Mouse (Mus musculus): ENCODE data around the gene Hdac4. TPM values are rescaled to one million over a fixed set of nuclear protein-coding genes. Genes with fewer than 3 reads are reported as not detected.
A peak's percentile ranks its signal among the peaks of the same experiment; 100 is the strongest.

Hdac4 gene
- polyA plus RNA-seq, 1 experiment from 2014 or later: 23.9 TPM

- no peaks in the 10 kb centered on the region for H3K9me3 ChIP-seq (replicated peaks; ENCODE audit: control insufficient read depth, low read length)
- H3K4me2 ChIP-seq (ENCODE audit: low read depth, low read length): no peak overlapping the region
- H3K27ac ChIP-seq (replicated peaks; ENCODE audit: low read depth, low read length): no peak overlapping the region
- no peaks in the 10 kb centered on the region; the same call in 1 of the 2 replicates for H3K36me3 ChIP-seq (replicated peaks; ENCODE audit: control insufficient read depth, insufficient read depth, low read depth, low read length)
- DNase-seq (ENCODE audit: low spot score) (no peak), ATAC-seq (replicated peaks; ENCODE audit: insufficient number of reproducible peaks, low FRiP score, low TSS enrichment, low read depth) (no peak)
- H3K9ac ChIP-seq (replicated peaks; ENCODE audit: low read length): no peak overlapping the region
- no peak overlapping the region for H3K4me3 ChIP-seq (ENCODE audit: low read depth, low read length)
- no peaks in the 10 kb centered on the region for H3K27me3 ChIP-seq (ENCODE audit: control insufficient read depth, insufficient read depth, low read length)
- 82% methylated on average over 7 of the region's 7 CpGs for WGBS
- H3K4me1 ChIP-seq (ENCODE audit: control insufficient read depth, insufficient read depth, low read length): no peaks in the 10 kb centered on the region
Measured at GRCm38 (mm10) chr1:91922235-91923152, 273.0 kb downstream of the Hdac4 start.

- Histone ChIP-seq H3K9me3 (replicated peaks; ENCODE audit: control insufficient read depth, low read length) (no peaks in the 10 kb centered on the region), H3K4me2 (ENCODE audit: low read depth, low read length) (no peak overlapping the region), H3K27me3 (ENCODE audit: control insufficient read depth, insufficient read depth, low read length) (no peaks in the 10 kb centered on the region), H3K4me1 (ENCODE audit: control insufficient read depth, insufficient read depth, low read length) (no peaks in the 10 kb centered on the region), H3K9ac (replicated peaks; ENCODE audit: low read length) (no peak overlapping the region), H3K4me3 (ENCODE audit: low read depth, low read length) (no peak overlapping the region), H3K27ac (replicated peaks; ENCODE audit: low read depth, low read length) (no peak overlapping the region), H3K36me3 (replicated peaks; ENCODE audit: control insufficient read depth, insufficient read depth, low read depth, low read length) (no peaks in the 10 kb centered on the region)
- DNase-seq (ENCODE audit: low spot score) (no peak), ATAC-seq (replicated peaks; ENCODE audit: insufficient number of reproducible peaks, low FRiP score, low TSS enrichment, low read depth) (no peak)
- WGBS: 82% methylated on average over 4 of the region's 4 CpGs
Measured at GRCm38 (mm10) chr1:91921702-91922101, 273.8 kb downstream of the Hdac4 start.

GRCm38 (mm10) chr1:91921279-91921678 is 274.2 kb downstream of the Hdac4 start:
- Histone ChIP-seq H3K27ac (replicated peaks; ENCODE audit: low read depth, low read length) (no peak overlapping the region), H3K36me3 (replicated peaks; ENCODE audit: control insufficient read depth, insufficient read depth, low read depth, low read length) (no peaks in the 10 kb centered on the region), H3K9ac (replicated peaks; ENCODE audit: low read length) (no peak overlapping the region), H3K27me3 (ENCODE audit: control insufficient read depth, insufficient read depth, low read length) (no peaks in the 10 kb centered on the region), H3K4me1 (ENCODE audit: control insufficient read depth, insufficient read depth, low read length) (no peaks in the 10 kb centered on the region), H3K4me2 (ENCODE audit: low read depth, low read length) (no peak overlapping the region), H3K4me3 (ENCODE audit: low read depth, low read length) (no peak overlapping the region), H3K9me3 (replicated peaks; ENCODE audit: control insufficient read depth, low read length) (no peaks in the 10 kb centered on the region)
- ATAC-seq (replicated peaks; ENCODE audit: insufficient number of reproducible peaks, low FRiP score, low TSS enrichment, low read depth): no peak
- no peak for DNase-seq (ENCODE audit: low spot score)
- 78% methylated on average over 5 of the region's 5 CpGs for WGBS

GRCm38 (mm10) chr1:91920038-91920589 is 275.4 kb downstream of the Hdac4 start:
- Histone ChIP-seq H3K4me3 (ENCODE audit: low read depth, low read length) (no peak overlapping the region), H3K9ac (replicated peaks; ENCODE audit: low read length) (no peak overlapping the region; the same call in 1 of the 2 replicates), H3K4me1 (ENCODE audit: control insufficient read depth, insufficient read depth, low read length) (no peaks in the 10 kb centered on the region), H3K27me3 (ENCODE audit: control insufficient read depth, insufficient read depth, low read length) (no peaks in the 10 kb centered on the region), H3K27ac (replicated peaks; ENCODE audit: low read depth, low read length) (no peak overlapping the region), H3K4me2 (ENCODE audit: low read depth, low read length) (no peak overlapping the region), H3K9me3 (replicated peaks; ENCODE audit: control insufficient read depth, low read length) (no peaks in the 10 kb centered on the region), H3K36me3 (replicated peaks; ENCODE audit: control insufficient read depth, insufficient read depth, low read depth, low read length) (no peaks in the 10 kb centered on the region)
- WGBS: 37% methylated on average over 7 of the region's 7 CpGs
- 0 out of 2 replicates have a peak, but pooled peaks have one; percentile 44 for ATAC-seq (replicated peaks; ENCODE audit: insufficient number of reproducible peaks, low FRiP score, low TSS enrichment, low read depth)
- no peak for DNase-seq (ENCODE audit: low spot score)

- no peak overlapping the region for H3K27ac ChIP-seq (replicated peaks; ENCODE audit: low read depth, low read length)
- no peaks in the 10 kb centered on the region for H3K36me3 ChIP-seq (replicated peaks; ENCODE audit: control insufficient read depth, insufficient read depth, low read depth, low read length)
- H3K9ac ChIP-seq (replicated peaks; ENCODE audit: low read length): no peak overlapping the region
- H3K4me3 ChIP-seq (ENCODE audit: low read depth, low read length): no peak overlapping the region
- H3K27me3 ChIP-seq (ENCODE audit: control insufficient read depth, insufficient read depth, low read length): no peaks in the 10 kb centered on the region
- no peak for ATAC-seq (replicated peaks; ENCODE audit: insufficient number of reproducible peaks, low FRiP score, low TSS enrichment, low read depth)
- no peak for DNase-seq (ENCODE audit: low spot score)
- no peak overlapping the region for H3K4me2 ChIP-seq (ENCODE audit: low read depth, low read length)
- no peaks in the 10 kb centered on the region for H3K9me3 ChIP-seq (replicated peaks; ENCODE audit: control insufficient read depth, low read length)
- no peaks in the 10 kb centered on the region for H3K4me1 ChIP-seq (ENCODE audit: control insufficient read depth, insufficient read depth, low read length)
- WGBS: 85% methylated on average over 10 of the region's 10 CpGs
Measured at GRCm38 (mm10) chr1:91918257-91918800, 277.2 kb downstream of the Hdac4 start.

- Histone ChIP-seq H3K27me3 (ENCODE audit: control insufficient read depth, insufficient read depth, low read length) (no peaks in the 10 kb centered on the region), H3K4me2 (ENCODE audit: low read depth, low read length) (no peak overlapping the region), H3K9me3 (replicated peaks; ENCODE audit: control insufficient read depth, low read length) (no peaks in the 10 kb centered on the region), H3K36me3 (replicated peaks; ENCODE audit: control insufficient read depth, insufficient read depth, low read depth, low read length) (no peaks in the 10 kb centered on the region), H3K4me3 (ENCODE audit: low read depth, low read length) (no peak overlapping the region), H3K4me1 (ENCODE audit: control insufficient read depth, insufficient read depth, low read length) (no peaks in the 10 kb centered on the region), H3K9ac (replicated peaks; ENCODE audit: low read length) (no peak overlapping the region), H3K27ac (replicated peaks; ENCODE audit: low read depth, low read length) (no peak overlapping the region)
- DNase-seq (ENCODE audit: low spot score) (no peak), ATAC-seq (replicated peaks; ENCODE audit: insufficient number of reproducible peaks, low FRiP score, low TSS enrichment, low read depth) (no peak)
- 83% methylated on average over 2 of the region's 2 CpGs for WGBS
Measured at GRCm38 (mm10) chr1:91917596-91917995, 277.9 kb downstream of the Hdac4 start.

- DNase-seq (ENCODE audit: low spot score): no peak
Measured at GRCm38 (mm10) chr1:91915961-91916360, 279.5 kb downstream of the Hdac4 start.

GRCm38 (mm10) chr1:91914648-91915047 is 280.9 kb downstream of the Hdac4 start:
- Histone ChIP-seq H3K9ac (replicated peaks; ENCODE audit: low read length) (no peak overlapping the region), H3K4me1 (ENCODE audit: control insufficient read depth, insufficient read depth, low read length) (0 out of 2 replicates have a peak, but pooled peaks cover 2% of the 10 kb centered on the region), H3K4me3 (ENCODE audit: low read depth, low read length) (no peak overlapping the region), H3K27ac (replicated peaks; ENCODE audit: low read depth, low read length) (no peak overlapping the region), H3K4me2 (ENCODE audit: low read depth, low read length) (no peak overlapping the region), H3K27me3 (ENCODE audit: control insufficient read depth, insufficient read depth, low read length) (no peaks in the 10 kb centered on the region), H3K36me3 (replicated peaks; ENCODE audit: control insufficient read depth, insufficient read depth, low read depth, low read length) (no peaks in the 10 kb centered on the region), H3K9me3 (replicated peaks; ENCODE audit: control insufficient read depth, low read length) (no peaks in the 10 kb centered on the region)
- 79% methylated on average over 3 of the region's 3 CpGs for WGBS
- DNase-seq (ENCODE audit: low spot score) (no peak), ATAC-seq (replicated peaks; ENCODE audit: insufficient number of reproducible peaks, low FRiP score, low TSS enrichment, low read depth) (no peak)

More at GRCm38 (mm10) chr1:91915961-91916360, 279.5 kb downstream of the Hdac4 start:
- Histone ChIP-seq H3K9me3 (replicated peaks; ENCODE audit: control insufficient read depth, low read length) (no peaks in the 10 kb centered on the region), H3K27ac (replicated peaks; ENCODE audit: low read depth, low read length) (no peak overlapping the region), H3K36me3 (replicated peaks; ENCODE audit: control insufficient read depth, insufficient read depth, low read depth, low read length) (no peaks in the 10 kb centered on the region), H3K4me2 (ENCODE audit: low read depth, low read length) (no peak overlapping the region), H3K9ac (replicated peaks; ENCODE audit: low read length) (no peak overlapping the region), H3K4me1 (ENCODE audit: control insufficient read depth, insufficient read depth, low read length) (0 out of 2 replicates have a peak, but pooled peaks cover 2% of the 10 kb centered on the region), H3K4me3 (ENCODE audit: low read depth, low read length) (no peak overlapping the region), H3K27me3 (ENCODE audit: control insufficient read depth, insufficient read depth, low read length) (no peaks in the 10 kb centered on the region)
- no peak for ATAC-seq (replicated peaks; ENCODE audit: insufficient number of reproducible peaks, low FRiP score, low TSS enrichment, low read depth)
- 80% methylated on average over 5 of the region's 5 CpGs for WGBS

Data from embryonic facial prominence, embryonic 11.5 days (tissue).